Mouse (Mus musculus): ENCODE results near the gene Riox1. TPM values are rescaled to one million over a fixed set of nuclear protein-coding genes. Genes with fewer than 3 reads are reported as not detected.
A peak's percentile ranks its signal among the peaks of the same experiment; 100 is the strongest.

Gene Riox1
- total RNA-seq, 2 experiments from 2014 or later: 10.6 to 10.8 TPM

DNA sequence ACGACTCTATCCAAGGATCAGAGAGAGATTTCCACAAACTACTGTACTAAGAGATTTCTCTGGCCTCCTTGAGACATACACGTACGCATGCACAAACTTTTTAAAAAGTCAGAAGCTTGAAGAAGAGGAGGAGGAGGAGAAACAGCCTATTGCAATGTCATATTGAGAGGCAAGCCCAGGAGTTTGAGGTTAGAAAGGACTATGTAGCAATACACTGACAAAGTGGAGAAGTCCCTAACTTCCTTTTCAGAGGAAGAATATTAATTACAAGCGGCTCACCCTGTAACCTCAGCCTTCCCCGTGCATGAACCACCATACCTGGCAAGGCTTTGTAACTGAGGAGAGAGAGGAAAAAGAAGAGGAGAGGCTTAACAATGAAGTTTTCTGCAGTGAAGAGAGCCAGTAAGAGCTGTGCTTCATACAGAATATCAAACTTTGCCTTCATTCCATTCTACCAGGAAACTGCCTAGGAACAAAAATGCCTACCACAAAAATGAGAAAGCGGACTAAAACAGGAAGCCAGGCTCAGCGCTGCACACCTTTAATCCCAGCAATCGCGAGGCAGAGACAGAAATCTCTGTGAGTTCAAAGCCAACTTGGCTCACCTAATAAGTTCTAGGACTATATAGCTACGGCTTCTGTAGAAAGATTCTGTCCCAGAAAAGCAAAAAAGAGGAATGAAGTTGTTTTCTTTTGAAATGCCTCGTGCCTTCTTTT is 474 bp upstream of the Riox1 start:
- no peak for DNase-seq

DNA sequence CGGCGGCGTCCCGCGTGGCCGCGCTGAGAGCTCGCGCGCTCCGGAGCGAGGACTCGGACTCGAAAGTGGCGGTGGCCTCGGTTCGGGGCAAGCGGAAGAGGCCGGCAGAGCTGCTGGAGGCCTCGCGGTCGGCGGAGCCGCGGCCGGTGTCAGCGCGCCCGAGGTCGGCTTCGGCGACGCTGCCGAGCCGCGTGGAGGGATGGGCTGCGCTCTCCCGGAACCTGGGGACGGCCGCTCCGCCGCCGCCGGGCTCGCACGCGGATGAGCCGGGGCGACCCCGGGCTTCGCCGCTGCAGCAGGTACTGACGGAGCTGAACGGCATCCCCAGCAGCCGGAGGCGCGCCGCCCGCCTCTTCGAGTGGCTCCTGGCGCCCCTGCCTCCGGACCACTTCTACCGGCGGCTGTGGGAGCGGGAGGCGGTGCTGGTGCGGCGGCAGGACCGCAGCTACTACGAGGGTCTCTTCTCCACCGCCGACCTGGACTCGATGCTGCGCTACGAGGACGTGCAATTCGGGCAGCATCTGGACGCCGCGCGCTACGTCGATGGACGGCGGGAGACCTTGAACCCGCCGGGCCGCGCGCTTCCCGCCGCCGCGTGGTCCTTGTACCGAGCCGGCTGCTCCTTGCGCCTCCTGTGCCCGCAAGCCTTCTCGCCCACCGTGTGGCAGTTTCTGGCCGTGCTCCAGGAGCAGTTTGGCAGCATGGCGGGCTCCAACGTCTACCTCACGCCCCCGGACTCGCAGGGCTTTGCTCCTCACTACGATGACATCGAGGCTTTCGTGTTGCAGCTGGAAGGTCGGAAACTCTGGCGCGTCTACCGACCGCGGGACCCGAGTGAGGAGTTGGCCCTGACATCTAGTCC is 663 bp downstream of the Riox1 start:
- peak; percentile 56 for DNase-seq

DNA sequence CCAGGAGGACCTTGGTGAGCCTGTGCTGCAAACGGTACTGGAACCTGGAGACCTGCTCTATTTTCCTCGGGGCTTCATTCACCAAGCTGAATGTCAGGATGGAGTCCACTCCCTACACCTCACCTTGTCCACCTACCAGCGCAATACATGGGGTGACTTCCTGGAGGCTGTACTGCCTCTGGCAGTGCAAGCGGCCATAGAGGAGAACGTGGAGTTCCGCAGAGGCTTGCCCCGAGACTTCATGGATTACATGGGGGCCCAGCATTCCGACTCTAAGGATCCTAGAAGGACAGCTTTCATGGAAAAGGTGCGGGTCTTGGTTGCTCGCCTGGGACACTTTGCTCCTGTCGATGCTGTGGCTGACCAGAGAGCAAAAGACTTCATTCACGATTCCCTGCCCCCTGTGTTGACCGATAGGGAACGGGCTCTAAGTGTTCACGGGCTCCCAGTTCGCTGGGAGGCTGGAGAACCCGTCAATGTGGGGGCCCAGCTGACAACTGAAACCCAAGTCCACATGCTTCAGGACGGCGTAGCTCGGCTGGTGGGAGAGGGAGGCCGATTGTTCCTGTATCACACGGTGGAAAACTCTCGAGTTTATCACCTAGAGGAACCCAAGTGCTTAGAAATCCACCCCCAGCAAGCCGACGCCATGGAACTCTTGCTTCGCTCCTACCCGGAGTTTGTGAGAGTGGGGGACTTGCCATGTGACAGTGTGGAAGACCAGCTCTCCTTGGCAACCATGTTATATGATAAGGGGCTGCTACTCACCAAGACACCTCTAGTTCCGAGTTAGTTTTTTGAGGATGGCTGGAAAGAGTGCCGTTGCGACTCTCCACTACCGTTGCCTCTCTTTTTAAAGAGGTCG is 1.5 kb downstream of the Riox1 start:
- DNase-seq: no peak

GRCm38 (mm10) chr12:83958278-83958677 is 7.9 kb downstream of the Riox1 start:
- no peak for DNase-seq

GRCm38 (mm10) chr12:83965235-83965634 is 14.8 kb downstream of the Riox1 start:
- no peak for DNase-seq

DNA sequence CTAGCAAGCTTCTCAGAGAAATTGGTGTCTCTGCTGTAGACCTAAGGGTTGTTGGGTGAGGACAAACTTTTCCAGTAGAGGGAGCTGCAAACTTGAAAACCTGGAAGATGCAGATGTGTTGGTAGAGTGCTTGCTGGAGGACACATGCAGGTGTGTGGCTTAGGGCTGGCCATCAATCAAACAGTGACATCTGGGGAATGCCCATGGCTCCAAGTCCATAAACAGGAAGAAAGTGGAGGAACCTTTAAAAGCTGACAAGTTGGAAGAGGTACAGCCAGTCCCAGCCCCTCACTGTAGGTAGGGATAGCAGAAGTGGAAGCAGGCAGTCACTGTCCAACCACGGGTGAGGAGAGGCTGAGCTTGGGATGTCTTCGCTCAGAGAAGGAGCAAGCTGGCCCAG is 21.7 kb downstream of the Riox1 start:
- peak; percentile 63 for DNase-seq

DNA sequence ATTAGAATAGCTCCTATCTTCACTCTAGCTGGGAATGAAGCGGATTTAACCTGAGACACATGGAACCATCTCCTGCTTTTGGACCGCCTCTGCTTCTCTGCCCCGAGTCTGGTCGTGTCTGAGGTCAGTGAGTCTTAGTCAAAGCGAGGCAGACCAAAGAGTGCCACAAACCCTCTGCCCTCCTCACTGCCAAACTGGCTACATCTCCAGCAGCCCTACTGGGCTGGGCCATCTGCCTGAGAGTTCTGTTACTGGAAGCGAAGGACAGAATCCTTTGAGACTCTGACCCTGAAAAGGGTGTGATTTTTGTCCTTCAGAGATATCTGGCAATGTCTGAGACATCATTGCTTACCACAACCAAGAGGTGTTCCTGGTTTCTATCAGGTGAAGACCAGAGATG is 28.5 kb downstream of the Riox1 start:
- no peak for DNase-seq

GRCm38 (mm10) chr12:83981615-83982014 is 31.2 kb downstream of the Riox1 start:
- no peak for DNase-seq

DNA sequence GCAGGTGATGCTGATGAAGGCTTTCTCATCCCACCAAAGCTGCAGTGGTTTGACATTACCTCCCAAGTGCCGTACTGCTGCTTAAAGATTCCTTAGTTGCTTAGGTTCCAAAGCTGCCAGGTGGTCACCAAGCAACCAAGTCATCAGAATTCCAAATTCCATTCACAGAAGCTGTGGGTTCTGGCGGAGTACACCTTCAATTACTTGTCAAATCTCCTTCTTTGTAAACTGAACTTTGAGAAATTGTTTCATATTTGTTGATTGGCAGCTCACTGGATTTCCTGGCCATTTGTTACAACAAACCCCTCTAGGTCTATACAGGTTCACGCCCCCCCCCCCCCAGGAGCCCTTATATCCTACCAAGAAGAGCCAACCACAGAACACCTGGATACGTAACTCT is 34.3 kb downstream of the Riox1 start, which contains the start of gene Heatr4:
TSS of gene Heatr4 (minus strand) at position 101 of the 400 bp plus-strand sequence.
- no peak for DNase-seq

- no peak for DNase-seq
These were observed 36.8 kb downstream of the Riox1 start for GRCm38 (mm10) chr12:83987242-83987582.

GRCm38 (mm10) chr12:83987583-83988441 is 37.4 kb downstream of the Riox1 start, which contains the start of gene Acot2:
Acot2 (plus strand) TSS chr12:83987861.
- peak; percentile 79 for DNase-seq

DNA sequence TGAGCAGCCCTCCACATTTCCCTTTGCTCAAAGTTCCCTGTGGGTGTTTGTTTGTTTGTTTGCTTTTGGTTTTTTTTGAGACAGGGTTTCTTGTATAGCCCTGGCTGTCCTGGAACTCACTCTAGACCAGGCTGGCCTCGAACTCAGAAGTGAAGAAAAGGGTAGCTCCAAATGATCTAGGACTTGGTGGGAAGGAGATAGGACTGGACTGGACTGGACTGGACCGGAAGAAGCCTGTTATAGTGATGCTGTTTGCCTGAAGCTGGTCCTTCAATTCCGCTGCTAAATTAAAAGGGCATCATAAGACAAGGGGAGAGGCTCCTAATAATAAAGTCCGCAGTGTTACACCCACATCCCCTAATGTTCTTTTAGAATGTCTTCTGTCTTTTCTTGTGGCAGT is 38.1 kb downstream of the Riox1 start:
- no peak for DNase-seq

- no peak for DNase-seq
These were observed 39.0 kb downstream of the Riox1 start for GRCm38 (mm10) chr12:83989378-83989777.

DNA sequence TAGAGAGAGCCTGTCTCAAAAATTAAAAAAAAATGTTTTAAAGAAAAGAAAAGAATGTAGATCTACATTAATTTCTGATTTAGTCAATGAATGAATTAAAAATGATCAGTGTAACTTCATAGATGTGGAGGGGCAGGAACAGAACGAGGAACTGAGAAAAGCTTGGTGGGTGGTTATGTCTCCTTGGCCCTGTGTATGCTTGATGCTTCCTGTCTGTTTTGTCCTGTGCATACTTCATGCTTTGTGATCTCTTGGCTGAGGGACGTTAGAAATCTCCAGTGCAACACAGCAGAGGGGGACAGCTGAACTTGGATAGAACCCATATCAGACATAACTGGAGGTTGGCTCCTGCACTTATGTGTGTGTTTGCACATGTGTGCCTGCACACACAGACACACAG is 46.8 kb downstream of the Riox1 start:
- DNase-seq: no peak

DNA sequence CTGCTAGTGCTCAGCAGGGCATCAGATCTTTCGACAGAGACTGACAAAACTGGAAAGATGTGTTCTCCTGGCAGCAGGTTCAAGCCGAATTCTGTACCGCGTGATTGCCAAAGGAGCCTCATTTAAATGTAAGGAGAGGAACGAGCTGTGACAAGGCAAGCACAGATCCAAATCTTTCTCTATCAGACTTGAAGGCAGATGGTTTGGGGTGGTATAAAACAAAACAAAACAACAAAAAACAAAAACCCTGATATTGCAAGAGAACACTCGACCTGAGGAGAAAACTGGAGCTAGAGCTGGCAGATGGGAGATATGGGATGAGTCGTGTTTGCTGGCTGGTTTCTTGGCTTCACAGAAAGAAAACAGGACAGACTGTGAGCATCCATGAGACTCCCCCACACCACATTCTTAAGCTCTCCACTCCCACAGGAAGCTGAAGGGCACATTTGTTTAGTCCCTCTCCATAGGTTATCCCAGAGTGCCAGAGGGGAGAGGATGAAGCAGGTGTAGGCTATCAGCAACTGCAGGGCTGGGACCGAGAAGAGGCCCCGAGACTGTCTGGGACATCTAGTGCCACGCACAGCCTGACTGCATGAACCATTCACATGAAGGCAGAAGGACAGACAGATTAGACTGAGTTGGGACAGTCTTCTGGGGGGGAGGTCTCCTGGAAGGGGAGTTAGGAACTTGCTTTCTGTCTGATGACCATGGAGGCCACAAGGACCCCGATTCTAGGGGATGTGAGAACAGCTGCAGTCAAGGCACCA is 48.1 kb downstream of the Riox1 start:
- no peak for DNase-seq

GRCm38 (mm10) chr12:83999237-83999636 is 48.8 kb downstream of the Riox1 start:
- peak; percentile 90 for DNase-seq

GRCm38 (mm10) chr12:84000418-84000817 is 50.0 kb downstream of the Riox1 start:
- no peak for DNase-seq
